Mouse (Mus musculus) mesoderm, embryonic 11.5 days (tissue): ENCODE data around the gene Peg12.

Source experiments
- DNase-seq: peaks from one replicate; pipeline ENCODE4 v3.0.0-alpha.2; 2012; ENCODE audit warnings: low read depth, low spot score

Peg12 gene

DNA sequence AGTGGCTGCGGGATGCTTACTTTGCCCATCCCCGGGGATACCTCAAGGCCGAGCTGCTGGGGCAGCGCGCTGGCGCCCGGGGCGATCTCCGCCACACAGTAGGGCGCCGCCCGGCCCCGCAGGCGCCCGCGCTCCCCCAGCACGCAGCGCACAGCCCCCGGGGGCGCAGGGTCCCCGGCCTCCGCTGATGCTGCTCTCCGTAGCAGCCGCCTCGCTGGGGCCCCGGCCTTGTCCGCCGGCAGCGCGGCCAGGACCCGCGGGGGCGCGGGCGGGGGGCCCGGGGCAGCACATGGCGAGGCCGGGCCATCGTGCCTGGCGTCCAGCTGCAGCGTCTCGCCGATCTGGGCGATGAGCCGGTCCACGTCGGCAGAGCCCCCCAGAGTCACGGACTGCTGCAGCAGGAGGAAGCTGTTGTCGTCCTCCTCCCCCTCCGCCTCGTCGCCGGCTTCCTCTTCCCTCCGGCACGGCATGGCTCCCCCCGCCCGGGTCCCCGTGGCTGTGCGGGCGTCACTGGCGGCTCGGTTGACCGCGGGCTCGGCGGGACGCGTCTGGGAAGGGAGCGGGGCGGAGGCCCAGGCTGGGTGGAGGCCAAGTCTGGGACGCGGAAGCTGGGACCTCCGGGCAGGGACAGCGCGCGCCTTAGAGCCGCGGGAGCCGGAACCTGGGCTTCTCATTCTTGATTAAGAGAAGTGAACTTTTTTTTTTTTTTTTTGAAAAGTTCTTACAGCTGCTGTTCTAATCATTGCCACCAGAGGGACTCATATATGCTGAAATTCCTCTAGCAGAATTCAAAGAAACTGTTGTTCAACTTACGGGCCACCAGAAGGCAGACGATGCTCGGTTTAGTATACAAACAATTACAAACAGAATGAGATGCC lies at the start of gene Peg12:
Gene Peg12 (minus strand): TSS at position 633 of the 878 bp plus-strand sequence.
- peak; percentile 69 for DNase-seq

DNA sequence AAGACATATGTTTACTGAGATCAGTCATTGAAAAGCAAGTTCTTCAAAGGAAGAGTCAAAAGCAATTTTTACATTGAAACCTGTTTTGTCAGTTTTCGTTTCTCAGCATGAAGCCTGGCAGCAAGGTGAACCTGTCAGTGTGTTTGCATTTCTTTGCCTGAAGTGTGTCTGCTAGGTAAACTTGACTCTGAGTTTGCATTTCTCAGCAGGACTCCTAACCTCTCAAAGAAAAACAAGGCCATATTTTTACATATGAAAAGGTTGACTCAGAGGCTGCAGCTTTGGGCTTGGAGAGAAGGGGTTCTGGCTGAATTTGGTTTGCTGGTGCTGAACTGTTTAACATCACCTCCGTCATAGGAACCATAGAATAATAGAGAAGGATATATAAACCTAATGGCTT lies 21.8 kb upstream of the Peg12 start:
- no peak for DNase-seq

DNA sequence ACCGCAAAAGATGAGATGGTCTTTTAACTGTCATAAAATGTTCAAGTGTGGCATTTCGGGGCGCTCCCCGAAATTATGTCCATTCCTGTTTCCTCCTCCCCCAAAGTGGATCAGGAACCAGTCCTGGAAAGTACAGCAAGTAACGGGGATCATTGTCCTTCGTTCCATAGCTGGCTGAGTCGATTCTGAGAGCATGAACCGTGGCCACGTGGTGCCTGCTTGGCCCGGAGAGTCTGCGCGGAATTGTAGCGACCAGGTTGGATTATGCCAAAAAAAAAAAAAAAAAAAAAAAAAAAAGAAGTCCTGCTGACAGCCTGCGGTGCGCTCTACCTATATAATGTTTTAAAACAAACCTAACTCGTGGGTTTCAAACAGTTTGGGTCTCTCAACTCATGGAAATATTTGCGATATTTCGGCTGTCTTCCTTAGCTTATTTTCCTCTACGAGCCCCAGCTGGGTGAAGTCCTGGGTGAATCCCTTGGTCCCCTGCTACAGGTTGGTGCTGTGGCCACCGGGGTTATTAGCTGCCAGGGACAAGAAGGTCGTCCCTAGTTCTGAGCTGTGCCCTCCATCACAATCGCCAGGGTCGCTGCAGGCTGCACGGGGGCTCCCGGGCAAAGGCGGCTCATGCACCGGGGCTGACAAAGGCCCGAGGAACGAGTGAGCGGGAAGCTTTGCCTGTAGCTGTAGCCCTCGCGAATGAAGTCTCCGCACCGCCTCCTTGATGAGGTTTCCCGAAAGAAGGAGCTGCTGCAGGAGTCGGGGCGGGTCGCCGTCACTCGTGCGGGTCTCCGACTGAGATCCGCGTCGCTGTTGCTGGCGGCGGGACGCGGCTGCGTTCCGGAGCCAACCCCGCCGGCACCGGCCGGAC lies 1.1 kb downstream of the Peg12 start:
- peak; percentile 30 for DNase-seq

DNA sequence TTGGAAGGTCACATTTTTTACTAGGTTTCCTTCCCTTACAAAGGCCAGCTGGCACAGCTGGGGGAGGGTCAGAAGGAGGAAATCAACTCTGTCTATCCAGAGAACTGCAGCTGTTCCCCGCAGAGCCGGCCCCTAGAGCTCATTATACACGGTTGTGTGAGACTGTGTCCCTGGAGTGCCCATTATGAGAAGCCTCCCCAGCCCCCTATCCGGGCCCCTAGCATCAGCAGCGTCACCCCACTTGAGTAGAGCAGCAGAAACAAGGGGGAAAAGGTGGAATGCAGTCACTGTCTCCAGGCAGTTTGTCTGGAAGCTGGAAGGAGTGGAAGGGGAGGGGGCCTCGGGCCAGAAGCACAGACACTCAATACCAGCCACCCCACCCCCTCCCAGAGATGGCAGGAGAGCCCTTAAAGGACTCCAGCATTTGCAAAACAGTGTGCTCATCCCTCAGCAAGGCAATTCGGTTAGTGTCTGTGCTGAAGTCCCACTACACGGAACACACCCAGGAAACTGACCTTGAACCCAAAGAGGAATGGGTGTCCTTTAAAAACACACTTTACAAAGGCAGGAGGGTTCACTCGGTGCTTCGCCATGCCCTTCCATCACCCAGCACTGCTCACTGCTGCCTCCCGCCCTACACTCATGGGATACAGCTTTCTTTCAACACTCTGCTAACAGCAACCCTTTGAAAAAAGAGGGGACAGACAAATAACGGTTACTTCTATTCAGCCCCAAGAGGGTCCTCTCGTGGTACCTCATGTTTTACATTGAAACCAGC lies 1.9 kb downstream of the Peg12 start:
- peak; percentile 69 for DNase-seq

DNA sequence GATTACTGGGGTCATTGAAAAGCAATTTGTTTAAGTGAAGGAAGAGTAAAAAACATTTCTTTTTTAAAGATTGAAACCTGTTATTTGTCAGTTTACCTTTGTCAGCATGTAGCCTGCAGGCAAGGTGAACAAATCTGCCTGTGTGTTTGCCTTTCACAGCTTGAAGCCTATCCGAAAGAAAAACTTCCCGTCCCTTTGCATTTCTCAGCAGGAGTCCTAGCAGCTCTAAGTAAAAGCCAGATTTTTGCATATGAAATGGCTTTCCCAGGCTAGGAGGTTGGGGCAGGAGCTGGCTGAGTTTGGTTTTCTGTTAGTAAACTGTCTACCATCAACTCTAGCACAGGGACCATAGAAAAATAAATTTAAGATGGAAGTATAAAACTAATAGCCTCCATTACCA lies 12.0 kb downstream of the Peg12 start:
- no peak for DNase-seq

DNA sequence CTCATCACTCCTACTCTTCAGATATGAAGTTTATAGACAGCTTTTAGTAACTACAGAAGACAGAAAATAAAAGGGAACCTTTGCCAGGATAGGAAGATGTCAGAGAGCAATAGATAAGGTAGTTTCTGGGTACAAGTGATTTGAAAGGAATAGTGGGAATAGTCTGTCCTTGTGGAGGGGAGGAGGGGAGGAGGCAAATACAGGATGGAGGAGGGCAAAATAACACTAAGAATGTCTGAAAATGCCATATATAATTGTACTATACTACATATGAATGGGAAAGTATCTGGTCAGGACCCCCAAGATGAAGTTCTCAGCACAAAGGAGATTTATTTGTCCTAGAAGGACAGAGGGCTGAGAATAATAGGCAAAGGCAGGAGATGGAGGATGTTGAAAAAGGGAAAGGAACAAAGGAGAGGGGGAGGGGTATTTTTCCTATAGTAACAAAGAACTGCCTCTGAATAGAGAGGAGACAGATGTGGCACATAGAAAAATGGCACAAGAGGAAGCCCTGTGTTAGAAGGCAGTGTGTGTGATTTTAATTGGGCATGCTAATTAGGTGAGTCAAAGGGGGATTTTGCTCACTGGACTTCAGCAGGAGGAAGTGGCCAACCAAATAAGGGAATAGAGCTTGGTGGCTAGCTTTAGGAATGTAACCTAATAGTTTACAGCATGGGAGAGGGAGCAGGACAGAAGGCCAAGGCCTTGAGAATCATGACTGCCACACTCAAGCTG lies 18.7 kb downstream of the Peg12 start:
- peak; percentile 49 for DNase-seq

DNA sequence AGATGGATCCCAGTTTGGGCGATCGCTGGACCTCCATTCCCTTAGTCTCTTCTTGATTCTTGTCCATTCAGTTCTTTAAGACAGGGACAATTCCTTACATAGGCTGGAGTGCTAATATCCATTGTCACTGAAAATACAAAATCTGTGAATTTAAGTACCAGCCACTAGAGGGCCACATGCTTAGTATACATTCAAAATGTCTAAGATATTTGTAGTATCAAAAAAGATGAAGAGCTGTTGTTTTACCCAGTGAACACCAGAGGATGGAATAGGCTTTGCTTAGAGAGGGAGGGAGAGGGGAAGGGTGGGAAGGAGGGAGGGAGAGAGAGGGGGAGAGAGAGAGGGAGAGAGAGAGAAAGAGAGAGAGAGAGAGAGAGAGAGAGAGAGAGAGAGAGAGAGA lies 27.9 kb downstream of the Peg12 start:
- no peak for DNase-seq

DNA sequence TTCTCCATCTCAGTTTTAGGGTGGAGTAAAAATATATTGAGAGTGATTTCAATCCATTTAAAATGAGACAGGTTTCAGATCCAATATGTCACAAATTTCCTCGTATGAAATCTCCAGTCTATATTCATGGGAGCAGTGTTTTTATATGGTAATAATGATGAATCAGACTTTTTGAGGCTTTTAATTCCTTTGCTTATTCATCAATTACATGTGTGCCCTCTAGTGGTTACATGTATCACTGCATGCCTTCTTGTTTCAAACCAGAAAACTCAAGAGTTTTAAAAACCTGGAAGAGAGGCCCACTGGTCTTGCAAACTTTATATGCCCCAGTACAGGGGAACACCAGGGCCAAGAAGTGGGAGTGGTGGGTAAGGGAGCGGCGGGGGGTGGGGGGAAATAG lies 31.1 kb downstream of the Peg12 start:
- DNase-seq: no peak

DNA sequence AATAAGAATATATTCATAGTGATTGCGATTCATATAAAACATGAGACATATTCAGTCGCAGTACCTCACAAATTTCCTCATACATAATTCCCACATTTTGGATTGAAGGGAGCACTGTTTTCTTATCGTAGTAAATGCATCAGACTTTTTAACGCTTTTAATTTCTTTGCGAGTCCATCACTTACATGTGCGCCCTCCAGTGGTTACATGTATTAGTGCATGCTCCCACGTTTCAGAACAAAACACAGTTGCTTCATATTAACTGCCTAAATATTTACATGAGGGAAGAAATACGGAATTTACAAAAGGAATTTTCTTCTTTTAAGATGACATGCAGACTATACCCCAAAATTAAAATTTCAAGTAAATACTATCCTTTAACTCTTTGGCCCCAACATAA lies 36.0 kb downstream of the Peg12 start:
- DNase-seq: no peak

DNA sequence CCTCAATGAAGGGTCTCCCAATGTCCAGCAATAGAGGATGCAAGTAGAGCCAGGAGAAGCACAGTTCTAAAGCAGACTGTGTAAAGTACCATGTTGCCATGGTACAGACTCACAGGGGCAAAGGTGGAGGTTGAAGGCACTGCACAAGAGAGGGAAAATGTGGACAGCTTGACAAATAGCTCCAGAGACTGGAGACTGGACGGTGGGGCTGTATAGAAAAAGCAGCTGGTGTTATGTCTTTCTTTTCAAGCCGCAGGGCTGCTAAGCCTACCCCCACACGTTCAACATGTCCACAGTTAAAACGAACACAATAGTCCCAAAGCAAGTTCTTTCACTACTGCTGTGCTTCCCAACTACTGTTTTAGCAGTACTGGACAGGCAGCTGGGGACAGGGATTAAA lies 41.1 kb downstream of the Peg12 start:
- DNase-seq: peak; percentile 47

DNA sequence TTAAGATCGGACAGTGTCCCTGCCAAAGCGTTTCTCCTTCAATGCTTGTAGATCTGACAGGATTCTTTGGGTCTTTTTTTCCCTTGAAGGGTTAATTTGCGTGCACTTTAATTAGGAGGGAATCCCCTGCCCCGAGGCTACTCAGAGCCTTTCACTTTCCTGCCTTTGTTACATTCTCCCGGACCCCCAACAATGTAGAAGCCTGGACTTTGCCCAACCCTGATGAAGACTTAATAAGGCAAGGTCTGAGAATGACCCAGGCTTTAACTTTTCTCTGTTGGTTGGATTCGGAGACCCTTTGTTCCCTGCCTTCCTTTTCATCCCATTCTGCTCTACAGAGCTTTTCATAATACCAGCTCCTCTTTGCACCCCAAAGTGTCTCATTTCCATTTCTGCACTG lies 43.7 kb downstream of the Peg12 start:
- DNase-seq: peak; percentile 51

DNA sequence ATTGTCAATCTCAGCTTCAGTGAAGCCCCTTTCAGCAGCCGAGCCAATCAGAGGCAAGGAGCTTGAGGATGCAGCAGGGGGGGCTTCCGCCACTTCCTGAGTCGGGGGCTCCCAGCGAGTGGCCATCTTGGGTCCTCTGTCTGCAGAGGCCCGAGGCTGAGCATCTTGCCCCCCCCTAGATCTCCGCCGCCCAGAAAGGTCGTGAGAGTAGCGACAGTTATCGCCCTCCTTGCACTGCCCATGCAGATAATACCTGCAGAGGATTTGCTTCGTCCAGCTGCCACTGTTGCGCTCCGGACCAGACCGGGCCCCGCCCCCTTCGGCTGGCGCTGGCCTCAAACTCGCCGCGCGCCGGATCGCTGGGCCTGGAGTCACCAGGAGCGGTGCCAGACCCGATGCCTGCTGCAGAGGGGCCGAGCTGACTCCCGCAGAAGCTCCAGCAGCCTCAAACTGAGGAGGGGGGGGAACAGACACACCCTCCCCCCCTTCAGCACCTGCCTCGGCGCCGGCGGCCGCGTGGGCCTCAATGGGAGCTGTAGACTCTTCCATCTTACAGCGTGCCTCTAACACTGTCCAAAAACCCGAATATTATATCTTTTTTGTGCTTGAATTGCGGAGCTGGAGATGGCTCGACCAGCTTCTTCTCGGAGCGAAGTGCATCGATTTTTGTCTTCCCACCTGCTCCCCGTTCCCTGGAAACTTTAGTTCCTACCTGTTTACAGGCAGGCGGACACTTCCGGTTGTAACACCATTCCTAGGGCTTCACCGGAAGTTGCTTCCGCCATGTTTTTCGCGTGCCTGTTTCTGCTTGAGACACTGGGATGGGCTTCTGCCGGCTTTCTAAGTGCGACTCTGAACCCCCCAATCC lies 44.6 kb downstream of the Peg12 start, which contains the start of gene Mkrn3:
Gene Mkrn3 (minus strand): TSS at position 647 of the 868 bp plus-strand sequence.
- DNase-seq: peak; percentile 93

DNA sequence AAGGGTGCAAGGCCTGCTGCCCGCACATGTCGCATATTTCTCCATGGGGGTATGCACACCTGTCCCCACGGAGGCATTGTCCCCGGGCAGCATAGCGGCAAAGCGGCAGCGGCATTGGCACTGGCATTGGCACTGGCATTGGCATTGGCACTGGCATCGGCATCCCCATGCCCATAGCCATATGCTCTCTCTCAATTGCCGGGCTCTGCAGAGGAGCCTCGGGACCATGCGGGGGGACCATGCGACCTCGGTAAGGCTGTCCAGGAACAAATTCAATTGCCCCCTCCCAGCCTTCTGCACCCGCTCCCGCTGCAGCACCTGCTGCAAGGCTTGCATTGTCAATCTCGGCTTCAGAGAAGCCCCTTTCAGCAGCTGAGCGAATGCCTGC lies 45.2 kb downstream of the Peg12 start:
- no peak for DNase-seq

DNA sequence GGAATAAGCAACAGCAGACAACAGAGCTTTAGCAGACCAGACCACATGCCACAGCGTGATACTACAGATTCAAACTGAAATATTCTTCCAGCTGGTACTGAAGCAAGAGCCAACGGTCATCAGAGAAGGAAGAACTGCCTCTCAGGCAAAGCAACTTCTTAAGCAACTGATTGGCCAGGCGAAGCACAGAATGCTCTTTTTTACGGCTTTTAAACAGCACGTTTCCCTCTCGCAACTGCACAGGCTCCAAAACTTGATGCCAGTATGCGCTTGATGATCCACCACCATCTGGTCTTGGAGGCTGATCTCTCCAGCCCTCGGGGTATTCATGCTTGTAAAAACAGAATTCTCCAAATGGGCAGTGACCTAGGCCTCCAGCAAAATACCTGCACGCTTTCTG lies 46.0 kb downstream of the Peg12 start:
- no peak for DNase-seq

DNA sequence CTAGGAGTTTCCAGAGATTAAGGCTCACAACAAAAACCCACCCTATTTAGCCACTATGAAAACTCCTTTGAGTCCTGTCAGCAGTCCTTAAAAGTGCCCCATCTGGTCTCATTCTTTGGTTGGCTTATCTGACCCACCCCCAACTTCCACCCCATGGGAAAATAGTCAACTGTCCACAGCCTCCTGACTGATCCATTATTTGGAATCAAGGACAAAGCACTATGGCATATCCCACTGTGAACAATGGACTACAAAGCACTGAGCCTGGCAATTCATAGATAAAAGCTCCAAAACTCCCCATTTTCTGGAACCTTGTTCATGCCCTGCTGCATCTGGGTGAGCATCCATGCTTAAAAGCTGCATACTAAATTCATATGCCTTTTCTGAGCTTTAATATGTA lies 48.1 kb downstream of the Peg12 start:
- peak; percentile 54 for DNase-seq

DNA sequence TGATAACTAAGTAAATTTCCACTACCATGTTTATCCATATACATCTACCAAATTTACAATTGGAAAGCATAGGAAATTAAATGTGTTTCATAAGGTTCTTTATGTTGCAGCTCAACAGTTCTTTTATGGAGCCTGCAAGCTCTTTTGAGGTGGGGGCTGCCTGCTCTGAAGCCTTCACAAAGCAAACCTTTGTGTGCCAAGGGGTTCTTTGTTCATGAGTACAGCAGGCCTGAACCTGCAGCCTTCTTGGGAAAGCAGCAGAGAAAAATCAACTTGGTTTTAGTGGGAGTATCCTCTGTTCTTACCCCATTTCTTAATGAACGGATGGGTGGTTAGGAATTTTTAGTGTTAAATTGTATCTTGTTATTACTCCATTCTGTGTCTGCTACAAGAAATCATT lies 49.1 kb downstream of the Peg12 start:
- DNase-seq: no peak
